Mouse (Mus musculus) kidney, adult 2 months (tissue): ENCODE measurements at regions not wholly inside any gene's neighbourhood (a gene's known extent, or its start where the extent isn't known, plus 50 kb on each side); places are given as distances from the start of the nearest gene placed in this dataset.

ENCODE experiments used
- DNase-seq: peaks from one replicate; pipeline ENCODE4 v3.0.0; 2021
- H3K27ac ChIP-seq: fragments of 200-500 bp; 2 replicates; pipeline ENCODE4 v1.5.1; 2012; ENCODE audit warnings: low read depth, low read length, control low read depth, inconsistent platforms; ENCODE audit not compliant: insufficient read depth
- H3K27me3 ChIP-seq: fragments of 200-500 bp; replicated peaks from 2 replicates; pipeline ENCODE4 v1.6.1; 2012; ENCODE audit warnings: mild to moderate bottlenecking, moderate library complexity, low read length, inconsistent platforms; ENCODE audit not compliant: control insufficient read depth, insufficient read depth
- H3K36me3 ChIP-seq: fragments of 200-500 bp; 2 replicates; pipeline ENCODE4 v1.6.1; 2012; ENCODE audit warnings: mild to moderate bottlenecking, moderate library complexity, low read length, inconsistent platforms; ENCODE audit not compliant: control insufficient read depth, insufficient read depth
- H3K4me1 ChIP-seq: fragments of 200-500 bp; 2 replicates; pipeline ENCODE4 v1.6.1; 2011; ENCODE audit warnings: low read length; ENCODE audit not compliant: control insufficient read depth, insufficient read depth
- H3K4me3 ChIP-seq: fragments of 200-500 bp; 2 replicates; pipeline ENCODE4 v1.5.1; 2011; ENCODE audit warnings: mild to moderate bottlenecking, low read depth, low read length, control low read depth; ENCODE audit not compliant: insufficient read depth
- CTCF ChIP-seq: fragments of 200-500 bp; conservative IDR thresholded peaks from 2 replicates; pipeline ENCODE4 v1.5.1; 2011; ENCODE audit warnings: low read depth, mild to moderate bottlenecking, control low read depth, low read length, moderate library complexity, mixed read lengths; ENCODE audit not compliant: insufficient read depth, insufficient read length
- POLR2A ChIP-seq: fragments of 200-500 bp; IDR thresholded peaks from one replicate; pipeline ENCODE4 v1.6.1; 2011; ENCODE audit warnings: low read depth, low read length, control low read depth
- WGBS: fragments of 180-500 bp; shearing (Covaris S2); methylation state at CpG from one replicate; pipeline ENCODE4 v1.1.7; 2018; 5-methylcytosine and 5-hydroxymethylcytosine counted together

DNA sequence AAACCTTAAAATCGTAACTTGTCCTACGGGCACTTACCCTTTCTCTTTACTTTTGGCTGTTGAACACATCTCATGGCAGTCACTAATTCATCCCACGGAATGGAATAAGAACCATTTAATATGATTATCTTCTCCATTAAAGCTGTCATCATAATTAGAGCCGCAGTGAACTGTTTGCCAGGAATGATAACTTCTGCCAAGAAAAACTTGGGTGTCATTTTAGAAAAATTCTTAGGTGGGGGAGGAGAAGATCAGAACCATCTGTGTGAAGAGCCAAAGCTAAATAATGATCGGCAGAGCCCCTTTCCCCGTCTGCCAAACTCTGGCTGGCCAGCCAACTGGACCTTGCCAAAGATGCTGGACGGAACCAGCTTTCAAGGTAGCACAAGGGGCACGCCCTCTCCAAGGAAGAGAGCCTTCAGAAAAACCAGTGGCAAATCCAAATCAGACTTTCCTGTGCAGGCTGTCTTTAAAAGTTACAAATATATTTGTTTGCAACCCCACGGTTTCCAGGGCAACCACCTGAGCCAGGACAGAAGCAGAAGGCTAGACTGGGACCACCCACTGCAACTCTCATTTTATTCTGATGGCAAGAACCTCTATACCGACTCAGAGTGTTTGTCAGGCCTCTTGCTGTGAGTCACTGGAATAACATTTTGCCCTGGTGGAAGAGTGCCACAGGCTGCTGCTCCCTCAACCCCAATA lies 77.9 kb upstream of the Zfp280d start:
- no peaks in the 10 kb centered on the region for H3K4me1 ChIP-seq
- H3K27me3 ChIP-seq: no peaks in the 10 kb centered on the region
- no peak overlapping the region for H3K27ac ChIP-seq
- no peaks in the 10 kb centered on the region for H3K36me3 ChIP-seq
- TF ChIP-seq POLR2A (no peak), CTCF (no peak)
- 80% methylated on average over 10 of the region's 10 CpGs for WGBS
- H3K4me3 ChIP-seq: no peak overlapping the region
- DNase-seq: no peak

DNA sequence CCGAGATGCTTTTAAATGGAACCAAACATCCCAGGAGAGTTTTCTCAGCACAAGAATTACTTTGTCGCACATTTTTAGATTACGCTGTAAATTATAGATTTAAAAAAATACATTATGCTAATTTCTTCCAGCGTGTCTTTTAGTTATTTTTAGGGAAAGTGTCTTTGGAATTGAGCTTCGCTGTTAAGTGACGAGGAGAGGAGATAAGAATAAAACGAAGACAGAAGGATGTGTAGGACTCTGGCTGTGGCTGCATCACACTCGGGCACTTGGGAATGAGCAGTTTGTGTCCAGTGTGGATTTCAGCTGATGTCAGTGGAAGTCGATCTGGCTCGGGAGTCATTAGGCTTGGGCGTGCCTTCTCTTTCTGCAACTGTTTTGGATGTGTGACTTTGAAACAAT lies 77.3 kb upstream of the Zfp280d start:
- no peak for DNase-seq
- TF ChIP-seq CTCF (no peak), POLR2A (no peak)
- no peaks in the 10 kb centered on the region for H3K27me3 ChIP-seq
- 70% methylated on average over 11 of the region's 11 CpGs for WGBS
- no peaks in the 10 kb centered on the region for H3K4me1 ChIP-seq
- no peak overlapping the region for H3K4me3 ChIP-seq
- no peak overlapping the region for H3K27ac ChIP-seq
- H3K36me3 ChIP-seq: no peaks in the 10 kb centered on the region

DNA sequence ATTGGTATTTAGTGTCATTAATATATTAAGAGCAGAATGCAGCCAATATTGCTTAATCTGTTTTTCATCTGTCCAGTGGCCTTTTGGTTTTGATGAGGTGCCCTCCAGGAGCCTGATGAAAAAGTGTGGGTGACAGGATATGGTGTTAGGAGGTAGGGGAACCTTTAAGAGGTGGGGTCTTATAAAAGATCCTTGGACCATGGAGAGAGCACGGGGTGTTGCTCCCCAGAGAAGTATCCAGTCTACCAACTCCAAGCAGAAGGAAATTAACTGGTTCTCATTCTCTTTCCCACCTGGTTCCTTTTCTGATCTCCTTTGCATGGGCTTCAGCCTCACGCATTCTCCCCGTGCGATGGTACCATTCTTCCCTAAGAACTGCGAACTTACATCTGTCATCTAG lies 75.7 kb upstream of the Zfp280d start:
- no peaks in the 10 kb centered on the region for H3K27me3 ChIP-seq
- TF ChIP-seq CTCF: no peak
- TF ChIP-seq POLR2A: no peak
- H3K4me3 ChIP-seq: no peak overlapping the region
- no peaks in the 10 kb centered on the region for H3K4me1 ChIP-seq
- DNase-seq: no peak
- WGBS: 88% methylated on average over 5 of the region's 5 CpGs
- no peak overlapping the region for H3K27ac ChIP-seq
- H3K36me3 ChIP-seq: no peaks in the 10 kb centered on the region

DNA sequence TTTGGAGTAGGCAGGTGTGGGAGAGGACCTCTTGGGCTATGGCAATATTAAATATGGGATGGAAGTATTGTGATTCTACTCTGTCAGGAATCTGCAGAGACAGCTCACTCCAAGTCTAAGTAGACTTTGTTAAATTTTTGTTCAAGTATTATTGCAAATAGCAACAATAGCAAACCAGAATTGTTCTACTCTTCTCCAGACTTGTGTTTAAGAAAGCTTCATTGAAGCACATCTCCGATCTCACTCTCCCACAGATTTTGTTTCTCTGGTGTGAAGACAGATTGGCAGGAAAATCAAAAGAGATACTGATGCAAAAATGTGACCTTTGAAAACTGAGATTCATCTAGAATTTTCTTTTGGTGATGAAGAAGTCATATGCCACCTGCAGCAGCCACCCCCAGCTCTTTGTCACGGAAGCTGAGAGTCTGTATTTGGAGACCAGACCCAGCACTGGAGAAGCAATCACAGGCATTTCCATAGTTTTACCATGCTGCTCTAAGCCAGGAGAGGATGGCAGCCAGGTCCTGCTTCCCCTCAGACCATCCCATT lies 70.2 kb upstream of the Zfp280d start:
- WGBS: 95% methylated on average over 2 of the region's 2 CpGs
- H3K27me3 ChIP-seq: no peaks in the 10 kb centered on the region
- no peak for DNase-seq
- H3K4me3 ChIP-seq: no peak overlapping the region
- H3K4me1 ChIP-seq: no peaks in the 10 kb centered on the region
- no peak overlapping the region for H3K27ac ChIP-seq
- no peak for TF ChIP-seq POLR2A
- no peak for TF ChIP-seq CTCF
- H3K36me3 ChIP-seq: no peaks in the 10 kb centered on the region

DNA sequence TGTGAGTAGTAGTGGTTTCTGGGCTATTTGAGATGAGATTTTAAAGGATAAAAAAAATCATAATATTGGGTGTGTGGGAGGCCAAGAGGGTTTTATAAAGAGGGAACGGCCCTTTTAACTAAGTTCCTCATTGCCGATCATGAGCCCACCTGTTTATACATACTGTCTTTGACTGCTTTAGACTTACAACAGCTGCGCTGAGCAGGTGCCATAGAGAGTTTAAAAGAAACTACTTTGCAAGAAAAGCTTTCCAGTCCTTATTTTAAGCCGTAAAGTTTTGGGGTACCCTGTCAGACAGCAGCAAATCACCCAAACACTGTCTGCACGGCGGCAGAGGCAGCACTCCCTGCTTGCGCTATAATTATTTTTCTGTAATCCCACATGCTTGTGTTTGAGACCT lies 68.8 kb upstream of the Zfp280d start:
- 76% methylated on average over 7 of the region's 7 CpGs for WGBS
- DNase-seq: no peak
- no peak for TF ChIP-seq CTCF
- TF ChIP-seq POLR2A: no peak
- Histone ChIP-seq H3K27me3 (no peaks in the 10 kb centered on the region), H3K36me3 (no peaks in the 10 kb centered on the region), H3K4me1 (no peaks in the 10 kb centered on the region), H3K27ac (no peak overlapping the region), H3K4me3 (no peak overlapping the region)

DNA sequence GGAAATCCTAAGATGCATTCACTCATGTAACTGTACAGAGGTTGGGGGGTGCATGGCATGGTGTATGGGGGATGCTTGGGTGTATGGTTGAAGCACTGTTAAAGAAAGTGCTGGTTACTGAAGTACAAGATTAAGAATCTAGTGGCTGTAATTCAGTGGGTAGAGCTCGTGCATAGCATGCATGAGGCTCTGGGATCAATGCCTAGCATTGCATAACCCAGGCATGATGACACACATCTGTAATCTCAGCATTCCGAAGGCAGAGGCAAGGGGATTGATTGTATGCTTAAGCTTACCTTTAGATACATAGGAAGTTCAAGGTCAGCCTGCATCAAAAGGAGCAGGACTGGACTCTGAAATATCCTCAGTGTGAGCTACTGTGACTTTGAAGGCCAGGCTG lies 67.7 kb upstream of the Zfp280d start:
- H3K4me1 ChIP-seq: no peaks in the 10 kb centered on the region
- H3K27ac ChIP-seq: no peak overlapping the region
- DNase-seq: no peak
- no peaks in the 10 kb centered on the region for H3K36me3 ChIP-seq
- 80% methylated on average over 2 of the region's 2 CpGs for WGBS
- no peak for TF ChIP-seq POLR2A
- TF ChIP-seq CTCF: no peak
- H3K27me3 ChIP-seq: no peaks in the 10 kb centered on the region
- no peak overlapping the region for H3K4me3 ChIP-seq

DNA sequence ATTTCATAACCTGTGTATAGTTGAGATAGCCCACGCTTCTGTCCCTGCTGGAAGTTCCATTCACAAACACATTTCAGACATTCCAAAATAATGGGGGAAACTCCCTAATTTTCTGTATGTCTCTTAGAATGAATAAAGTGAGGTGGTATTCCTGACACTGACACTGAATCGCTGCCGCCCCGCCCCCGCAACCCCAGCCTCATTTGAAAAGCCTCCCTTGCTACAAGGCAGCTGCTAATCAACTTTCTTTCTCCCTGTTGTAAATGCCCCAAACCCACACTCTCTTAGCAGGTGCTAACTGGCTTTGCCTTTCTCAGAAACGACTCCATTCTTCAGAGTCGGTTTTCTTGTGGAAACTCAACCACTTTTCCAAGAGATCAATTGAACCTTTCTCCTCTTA lies 66.4 kb upstream of the Zfp280d start:
- 60% methylated on average over 7 of the region's 7 CpGs for WGBS
- no peak overlapping the region for H3K4me3 ChIP-seq

More for the DNA sequence above, 66.4 kb upstream of the Zfp280d start:
- TF ChIP-seq CTCF: no peak
- TF ChIP-seq POLR2A: no peak
- no peaks in the 10 kb centered on the region for H3K27me3 ChIP-seq
- H3K4me1 ChIP-seq: no peaks in the 10 kb centered on the region
- no peak overlapping the region for H3K27ac ChIP-seq
- DNase-seq: no peak
- H3K36me3 ChIP-seq: no peaks in the 10 kb centered on the region
